Mouse (Mus musculus) heart, postnatal 36 days (tissue): ENCODE measurements around the gene Trim11. TPM values are rescaled to one million over a fixed set of nuclear protein-coding genes. Genes with fewer than 3 reads are reported as not detected.

Source experiments
- DNase-seq, 2 experiments: peaks; one replicate each; pipeline ENCODE4 v3.0.0; 2021 to 2022
- intact Hi-C: fragments of 180-260 bp; cut with DNase I; formaldehyde crosslinking; loops from one replicate; pipeline ENCODE4 v1.15.1; 2025
- total RNA-seq, 2 experiments: library from RNA; stranded (reverse); gene quantifications; 2 replicates each; pipeline ENCODE4 v1.2.3; 2021

Trim11 gene
- total RNA-seq, 2 experiments from 2014 or later: 14.5 TPM

DNA sequence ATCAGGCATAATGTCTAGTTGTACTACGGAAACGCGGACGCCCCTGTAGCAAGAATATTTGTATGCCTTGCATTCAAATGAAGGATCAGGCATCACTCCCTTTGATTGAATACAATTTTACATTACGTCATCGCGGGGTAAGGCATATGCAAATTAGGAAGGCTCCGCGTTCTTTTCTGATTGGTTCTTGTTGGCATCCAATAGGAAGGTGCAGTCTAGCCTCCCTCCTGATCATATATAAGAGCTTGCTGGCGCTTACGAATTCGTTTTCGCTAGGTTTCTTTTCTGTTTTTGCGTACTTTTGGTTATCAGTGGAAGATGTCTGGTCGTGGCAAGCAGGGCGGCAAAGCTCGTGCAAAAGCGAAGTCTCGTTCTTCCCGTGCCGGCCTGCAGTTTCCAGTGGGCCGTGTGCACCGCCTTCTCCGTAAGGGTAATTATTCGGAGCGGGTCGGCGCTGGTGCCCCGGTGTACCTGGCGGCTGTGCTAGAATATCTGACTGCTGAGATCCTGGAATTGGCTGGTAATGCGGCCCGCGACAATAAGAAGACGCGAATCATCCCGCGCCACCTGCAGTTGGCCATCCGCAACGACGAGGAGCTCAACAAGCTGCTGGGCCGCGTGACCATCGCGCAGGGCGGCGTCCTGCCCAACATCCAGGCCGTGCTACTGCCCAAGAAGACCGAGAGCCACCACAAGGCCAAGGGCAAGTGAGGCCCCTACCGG lies 23.3 kb upstream of the Trim11 start, which contains the start of the genes Hist3h2a and Trim17:
TSS of gene Hist3h2a (plus strand) at position 266 of the 723 bp plus-strand sequence.
TSS of gene Trim17 (plus strand) at position 266 of the 723 bp plus-strand sequence.
- intact Hi-C loops: loop anchor here (10.0 kb wide), 2 partner anchors 250 to 1460 kb away; partner anchors contain the start of genes 2310033P09Rik, Atpaf2, Gid4 and Mrpl55
- DNase-seq: peak; percentile 79 to 85

DNA sequence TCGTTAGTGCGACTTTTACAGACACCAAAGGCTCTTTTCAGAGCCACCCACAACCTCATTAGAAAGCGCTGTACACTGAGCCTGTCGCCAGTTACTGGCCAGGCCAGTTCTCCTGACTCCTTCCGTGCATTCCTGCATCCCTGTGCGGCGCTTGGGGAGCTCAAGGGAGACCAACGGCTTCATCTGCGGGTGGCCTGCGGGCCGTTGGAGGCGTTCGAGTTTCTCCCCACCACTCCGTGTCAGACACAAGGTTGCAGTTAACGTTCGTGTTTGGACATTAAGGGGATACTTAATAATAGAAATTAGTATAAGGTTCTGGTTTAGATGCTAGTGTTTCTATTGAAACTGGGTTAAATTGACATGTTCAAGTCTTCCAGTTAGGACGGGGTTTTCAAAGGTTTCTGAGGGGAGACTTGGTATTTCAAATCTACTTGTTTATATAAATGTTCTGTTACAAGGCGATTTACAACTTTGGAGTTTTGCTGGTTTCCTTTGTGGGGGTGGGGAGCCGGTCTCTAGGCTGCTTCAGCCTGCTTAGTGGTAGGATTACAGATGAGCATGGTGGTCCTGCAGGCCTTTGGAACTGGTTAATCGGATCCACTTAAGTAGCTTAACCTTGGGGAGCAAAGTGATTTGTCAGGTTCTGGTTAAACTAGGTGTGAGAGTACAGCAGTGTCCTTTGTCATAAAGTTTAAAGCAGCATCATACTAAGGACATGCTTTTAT lies 22.6 kb upstream of the Trim11 start:
- intact Hi-C loops: loop anchor here (10.0 kb wide), 2 partner anchors 249 to 1459 kb away; partner anchors contain the start of genes 2310033P09Rik, Atpaf2, Gid4 and Mrpl55
- DNase-seq: no peak

DNA sequence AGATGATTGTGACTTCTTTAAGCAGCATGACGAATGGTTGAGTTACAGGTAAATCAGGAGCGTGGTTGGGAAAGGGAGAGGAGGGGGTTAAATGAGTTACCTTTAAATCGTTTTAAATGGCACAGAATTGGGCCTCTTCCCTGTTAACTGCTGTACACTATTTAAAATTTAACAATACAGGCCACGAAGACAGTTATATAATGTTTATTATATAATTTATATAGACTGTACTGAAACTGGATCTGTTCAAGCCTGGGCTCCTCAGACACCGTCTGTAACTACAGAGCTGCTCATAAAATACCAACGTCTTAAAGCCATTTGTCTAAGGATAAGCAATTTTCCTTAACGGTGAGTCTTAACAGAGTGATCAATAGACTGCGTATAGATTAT lies 22.0 kb upstream of the Trim11 start:
- DNase-seq: no peak
- intact Hi-C loops: loop anchor here (2.0 to 10.0 kb wide), 3 partner anchors 23 to 1459 kb away; partner anchors contain the start of genes 2310033P09Rik, Atpaf2, Gid4 and Mrpl55

DNA sequence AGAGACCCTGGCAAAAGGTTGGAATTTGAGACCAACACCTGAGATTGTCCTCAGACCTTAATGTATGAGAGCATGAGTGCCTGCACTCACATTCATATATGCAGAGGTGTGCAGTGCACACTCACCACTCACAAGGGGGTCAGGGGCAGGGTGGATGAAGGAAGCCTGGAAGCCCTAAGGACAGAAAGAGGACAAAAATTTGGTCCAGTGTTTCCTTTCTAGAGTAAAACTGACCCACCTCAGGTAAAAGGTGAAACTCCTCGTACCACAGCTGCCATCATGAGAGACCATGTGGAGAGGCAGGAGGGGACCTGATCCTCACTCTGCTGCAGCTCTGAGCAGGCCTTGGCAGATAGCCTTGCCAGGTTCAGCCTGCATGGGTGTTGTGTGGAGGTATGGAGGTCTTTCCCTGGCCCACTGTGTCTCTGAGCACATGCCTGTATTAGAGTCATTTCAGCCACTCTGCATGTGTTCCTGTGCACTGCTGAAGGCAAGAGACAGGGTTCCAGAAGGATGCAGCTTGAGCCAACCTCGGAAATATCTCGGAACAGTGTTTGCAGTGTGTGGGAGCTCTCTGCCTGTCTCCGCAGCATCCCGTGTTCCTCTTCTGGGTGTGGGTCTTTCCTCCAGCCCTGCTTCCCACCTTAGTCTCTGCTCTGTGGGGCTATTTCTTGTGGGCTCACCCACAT lies 20.5 kb upstream of the Trim11 start:
- DNase-seq: no peak
- intact Hi-C loops: loop anchor here (2.0 to 10.0 kb wide), 3 partner anchors 21 to 1457 kb away; partner anchors contain the start of genes 2310033P09Rik, Atpaf2, Gid4 and Mrpl55

DNA sequence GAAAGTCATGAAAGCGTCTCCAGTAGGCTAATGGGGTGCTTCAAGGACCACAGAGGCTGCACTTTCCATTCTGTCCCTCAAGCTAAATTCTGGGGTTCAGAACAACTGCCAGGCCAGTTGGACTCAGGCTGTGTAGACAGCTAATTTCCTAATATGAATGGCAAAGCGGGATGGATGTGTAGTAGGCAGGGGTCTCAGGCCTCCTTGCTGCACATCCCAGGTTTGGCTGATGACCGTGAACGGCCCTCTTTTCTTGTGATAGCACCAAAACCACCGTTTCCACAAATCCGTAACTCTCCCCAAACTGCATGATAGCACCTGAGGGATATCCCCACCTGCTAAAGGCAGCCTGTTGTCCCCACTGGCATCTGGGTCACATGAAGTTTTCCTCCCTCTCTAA lies 19.4 kb upstream of the Trim11 start:
- intact Hi-C loops: loop anchor here (10.0 kb wide), 2 partner anchors 246 to 1456 kb away; partner anchors contain the start of genes 2310033P09Rik, Atpaf2, Gid4 and Mrpl55
- DNase-seq: no peak

DNA sequence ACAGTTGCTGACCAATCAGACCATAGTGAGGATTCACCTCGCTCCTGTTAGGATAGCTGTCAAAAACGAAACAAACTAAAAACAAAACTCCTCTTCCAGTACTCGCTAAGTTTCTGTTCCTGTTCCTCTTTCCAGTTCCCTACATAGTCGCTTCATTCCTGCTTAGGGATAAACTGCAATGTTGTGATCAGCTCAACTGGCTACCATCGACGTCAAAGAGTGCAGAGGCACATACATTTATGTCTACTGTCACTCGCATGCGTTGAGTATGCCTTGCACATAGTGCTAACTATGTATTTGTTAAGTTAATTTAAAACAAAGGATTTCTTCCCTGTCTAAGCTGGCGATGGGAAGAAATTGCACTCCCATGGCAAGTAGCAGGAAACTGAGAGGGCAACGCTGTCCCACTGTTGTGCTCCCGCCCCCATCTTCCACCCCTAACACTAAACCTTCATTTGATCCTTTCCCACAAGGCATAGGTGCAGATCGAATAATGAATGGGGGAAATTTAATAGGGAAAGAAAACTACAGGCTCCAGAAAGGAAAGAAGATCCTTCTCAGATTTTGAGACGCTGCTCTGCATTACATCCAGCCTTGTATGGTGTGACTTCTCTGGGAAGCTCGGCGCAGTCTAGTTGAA lies 18.6 kb upstream of the Trim11 start:
- DNase-seq: no peak
- intact Hi-C loops: loop anchor here (10.0 kb wide), 2 partner anchors 245 to 1455 kb away; partner anchors contain the start of genes 2310033P09Rik, Atpaf2, Gid4 and Mrpl55

DNA sequence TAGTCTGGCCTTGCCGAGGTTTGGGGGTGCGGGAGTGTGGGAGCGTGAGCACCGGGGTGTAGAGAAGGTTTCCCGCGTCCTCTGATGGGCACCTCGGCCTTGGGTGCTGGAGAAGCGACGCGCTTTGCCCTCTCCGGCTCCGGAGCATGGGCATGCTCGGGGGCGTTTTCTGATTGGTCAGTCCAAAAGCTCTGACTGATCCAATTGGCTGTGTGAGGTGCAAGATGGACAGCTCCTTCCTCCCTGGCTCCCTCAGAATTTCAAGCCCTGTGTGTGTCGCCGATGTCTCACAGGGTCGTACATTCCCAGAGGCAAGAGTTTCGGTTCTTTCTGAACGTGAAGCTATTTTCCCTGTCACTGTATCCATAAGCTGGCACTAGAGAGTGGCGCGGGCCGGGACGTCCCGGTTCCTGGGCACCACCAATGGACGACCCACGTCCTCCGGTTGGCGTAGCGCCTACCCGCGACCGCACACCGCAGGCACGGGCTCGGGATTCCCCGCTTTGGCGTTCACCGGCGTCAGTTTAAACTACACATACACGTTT lies 17.9 kb upstream of the Trim11 start:
- peak; percentile 64 to 79 for DNase-seq
- intact Hi-C loops: loop anchor here (10.0 kb wide), 2 partner anchors 245 to 1455 kb away; partner anchors contain the start of genes 2310033P09Rik, Atpaf2, Gid4 and Mrpl55

DNA sequence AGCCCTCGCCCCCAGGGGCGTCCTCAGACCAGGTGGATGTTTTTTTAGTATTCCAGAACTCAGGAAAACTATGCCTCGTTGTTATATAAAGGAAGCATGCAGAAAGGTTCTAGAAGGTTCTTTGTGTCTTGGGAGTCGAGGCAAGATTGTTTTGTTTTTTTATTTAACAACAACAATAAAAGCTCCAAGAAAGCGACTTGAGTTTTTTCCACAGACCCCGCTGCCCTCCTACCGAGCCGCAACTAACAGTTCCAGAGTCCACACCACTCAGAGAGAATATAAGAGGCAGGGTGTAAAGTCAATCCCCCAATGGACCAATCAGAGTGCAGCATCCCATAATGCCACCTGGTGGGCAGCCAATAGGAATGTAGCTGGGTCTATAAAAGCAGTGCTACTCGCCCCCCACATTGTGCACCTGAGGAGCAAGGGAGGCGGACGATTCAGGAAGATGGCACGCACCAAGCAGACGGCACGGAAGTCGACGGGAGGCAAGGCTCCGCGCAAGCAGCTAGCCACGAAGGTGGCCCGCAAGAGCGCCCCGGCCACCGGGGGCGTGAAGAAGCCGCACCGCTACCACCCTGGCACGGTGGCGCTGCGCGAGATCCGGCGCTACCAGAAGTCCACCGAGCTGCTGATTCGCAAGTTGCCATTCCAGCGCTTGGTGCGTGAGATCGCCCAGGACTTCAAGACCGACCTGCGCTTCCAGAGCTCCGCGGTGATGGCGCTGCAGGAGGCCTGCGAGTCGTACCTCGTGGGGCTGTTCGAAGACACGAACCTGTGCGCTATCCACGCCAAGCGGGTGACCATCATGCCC lies 16.3 kb upstream of the Trim11 start:
- intact Hi-C loops: no loop called here
- DNase-seq: no peak

DNA sequence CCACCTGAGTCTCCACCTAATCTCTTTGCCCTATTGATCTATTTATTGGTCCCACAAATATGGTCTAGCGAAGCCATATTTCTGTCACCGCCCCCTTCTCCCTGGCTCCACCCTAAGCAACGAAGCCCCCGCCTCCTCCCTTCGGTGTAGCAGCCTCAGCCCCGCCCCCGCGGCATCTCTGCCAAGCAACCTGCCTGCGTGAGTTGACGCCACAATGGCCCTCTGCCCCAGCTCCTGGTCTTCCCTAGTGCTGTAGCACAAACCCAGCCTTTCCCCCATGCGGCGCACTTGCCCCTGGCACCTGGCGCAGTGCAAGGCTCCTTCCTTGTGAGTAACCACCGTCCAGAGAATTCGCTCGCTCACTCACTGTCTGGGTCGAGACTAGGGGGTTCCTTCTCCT lies 14.3 kb upstream of the Trim11 start:
- DNase-seq: no peak
- intact Hi-C loops: no loop called here

DNA sequence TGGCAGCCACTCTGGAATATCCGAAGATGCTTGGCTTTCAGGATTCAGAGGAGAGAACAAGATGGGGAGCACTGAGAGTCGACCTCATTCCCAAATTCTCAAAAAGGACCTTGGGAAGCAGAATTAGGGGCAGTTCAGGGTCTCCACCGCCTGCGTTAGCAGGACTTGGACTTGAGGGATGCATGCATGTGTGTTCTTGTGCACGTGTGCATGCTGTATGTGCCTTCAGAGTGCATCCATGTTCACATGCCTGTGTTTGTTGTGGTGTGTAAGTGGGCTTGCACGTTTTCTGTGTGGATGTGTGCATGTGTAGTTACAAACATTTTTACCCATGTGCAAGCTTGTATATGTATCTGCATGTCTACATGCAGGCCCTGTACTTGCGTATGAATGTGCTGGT lies 13.7 kb upstream of the Trim11 start:
- intact Hi-C loops: no loop called here

DNA sequence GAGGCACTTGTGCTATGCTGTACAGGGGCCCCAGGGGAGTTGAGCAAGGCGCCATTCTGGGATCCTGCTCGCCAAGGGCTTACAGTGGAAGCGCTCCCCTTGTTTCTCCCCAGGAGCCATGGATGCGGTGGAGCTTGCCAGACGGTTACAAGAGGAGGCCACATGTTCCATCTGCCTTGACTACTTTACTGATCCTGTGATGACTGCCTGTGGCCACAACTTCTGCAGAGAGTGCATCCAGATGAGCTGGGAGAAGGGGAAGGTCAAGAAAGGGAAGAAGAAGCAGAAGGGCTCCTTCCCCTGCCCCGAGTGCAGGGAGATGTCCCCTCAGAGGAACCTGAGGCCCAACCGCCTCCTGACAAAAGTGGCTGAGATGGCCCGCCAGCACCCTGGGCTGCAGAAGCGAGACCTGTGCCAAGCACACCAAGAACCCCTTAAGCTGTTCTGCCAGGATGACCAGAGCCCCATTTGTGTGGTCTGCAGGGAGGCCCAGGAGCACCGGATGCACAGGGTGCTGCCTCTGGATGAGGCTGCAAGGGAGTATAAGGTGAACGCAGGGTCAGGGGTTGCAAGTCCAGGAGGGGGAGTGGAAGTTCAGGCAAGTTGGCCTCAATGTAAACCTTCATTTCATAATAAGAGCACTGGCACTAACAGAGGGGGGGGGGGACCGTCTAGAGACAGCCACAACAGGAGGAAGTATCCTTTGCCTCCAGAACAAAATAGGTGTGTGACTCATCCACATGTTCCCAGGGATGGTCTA lies 12.7 kb upstream of the Trim11 start:
- DNase-seq: no peak
- intact Hi-C loops: loop anchor here (5.0 kb wide), 1 partner anchor 47 kb away; no protein-coding TSS in a partner anchor

More for the DNA sequence above, 13.7 kb upstream of the Trim11 start:
- DNase-seq: no peak

DNA sequence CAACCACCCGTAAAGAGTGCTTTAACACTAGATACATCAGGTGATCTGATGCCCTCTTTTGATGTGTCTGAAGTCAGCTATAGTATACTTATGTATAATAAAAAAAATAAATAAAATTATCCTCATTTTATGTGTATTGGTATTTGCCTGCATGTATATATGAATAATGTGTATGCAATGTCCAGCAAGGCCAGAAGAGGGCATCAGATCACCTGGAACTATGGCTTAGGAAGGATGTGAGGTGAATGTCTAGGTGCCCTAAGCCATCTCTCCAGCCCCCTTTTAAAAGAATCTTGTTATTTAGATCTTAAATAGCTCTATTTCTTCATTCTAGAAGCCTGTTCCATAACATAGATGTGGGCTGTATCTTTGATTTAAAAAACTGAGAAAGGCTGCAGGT lies 10.5 kb upstream of the Trim11 start:
- intact Hi-C loops: loop anchor here (5.0 kb wide), 1 partner anchor 45 kb away; no protein-coding TSS in a partner anchor
- no peak for DNase-seq

DNA sequence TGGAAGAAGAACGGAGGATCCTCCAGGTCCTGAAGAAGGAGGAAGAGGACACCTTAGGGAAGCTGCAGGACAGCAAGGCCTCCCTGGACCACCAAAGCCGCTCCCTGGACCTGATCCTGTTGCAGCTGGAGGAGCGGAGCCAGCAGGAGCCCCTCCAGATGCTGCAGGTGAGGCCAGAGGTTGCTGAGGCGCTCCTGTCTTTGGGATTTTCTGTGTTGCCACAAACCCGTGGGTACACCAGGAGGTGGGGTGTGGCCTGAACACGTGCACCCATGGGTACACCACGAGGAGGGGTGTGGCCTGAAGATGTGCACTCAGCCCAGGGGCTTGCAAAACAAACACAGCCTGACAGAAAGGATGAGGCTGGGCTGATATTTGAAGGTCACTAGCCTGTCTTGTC lies 9.3 kb upstream of the Trim11 start:
- no peak for DNase-seq
- intact Hi-C loops: loop anchor here (5.0 kb wide), 1 partner anchor 44 kb away; no protein-coding TSS in a partner anchor

DNA sequence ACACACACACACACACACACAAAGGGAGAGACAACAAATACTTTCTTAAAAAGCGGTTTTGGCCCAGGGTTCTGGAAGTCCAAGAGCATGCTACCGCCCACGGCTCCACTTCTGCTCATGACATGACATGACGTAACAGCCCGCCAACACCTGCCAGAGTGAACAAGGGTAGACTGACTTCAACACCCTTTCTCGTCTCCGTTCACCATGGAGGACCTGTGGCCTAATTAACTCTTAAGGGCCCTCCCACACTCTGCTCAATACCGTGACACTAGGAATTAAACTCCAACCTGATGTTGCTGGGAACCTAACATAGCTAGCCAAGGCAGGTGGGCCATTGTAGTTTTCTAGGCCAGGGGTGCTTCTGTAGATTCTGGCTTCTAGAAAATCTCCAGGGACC lies 8.9 kb upstream of the Trim11 start:
- intact Hi-C loops: loop anchor here (5.0 kb wide), 1 partner anchor 43 kb away; no protein-coding TSS in a partner anchor
- DNase-seq: no peak

DNA sequence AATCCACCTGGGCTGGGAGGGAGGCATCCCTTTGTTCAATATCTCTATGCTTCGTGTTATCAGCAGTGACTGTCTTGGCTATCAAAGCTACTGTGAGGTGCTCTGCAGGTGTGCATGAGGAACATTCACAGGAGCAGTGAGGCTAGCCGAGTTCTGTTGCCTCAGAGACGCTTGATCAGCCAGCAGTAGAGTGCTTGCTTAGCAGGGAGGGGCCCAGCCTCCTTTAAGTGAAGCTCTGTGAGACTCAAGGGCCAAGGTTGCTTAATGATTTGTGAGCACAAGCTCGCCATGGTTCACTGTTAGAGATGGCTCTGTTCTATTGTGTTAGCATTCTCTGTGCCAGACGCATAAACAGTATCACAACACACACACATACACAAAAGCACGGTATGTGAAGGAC lies 8.2 kb upstream of the Trim11 start:
- intact Hi-C loops: loop anchor here (5.0 kb wide), 1 partner anchor 43 kb away; no protein-coding TSS in a partner anchor
- no peak for DNase-seq

DNA sequence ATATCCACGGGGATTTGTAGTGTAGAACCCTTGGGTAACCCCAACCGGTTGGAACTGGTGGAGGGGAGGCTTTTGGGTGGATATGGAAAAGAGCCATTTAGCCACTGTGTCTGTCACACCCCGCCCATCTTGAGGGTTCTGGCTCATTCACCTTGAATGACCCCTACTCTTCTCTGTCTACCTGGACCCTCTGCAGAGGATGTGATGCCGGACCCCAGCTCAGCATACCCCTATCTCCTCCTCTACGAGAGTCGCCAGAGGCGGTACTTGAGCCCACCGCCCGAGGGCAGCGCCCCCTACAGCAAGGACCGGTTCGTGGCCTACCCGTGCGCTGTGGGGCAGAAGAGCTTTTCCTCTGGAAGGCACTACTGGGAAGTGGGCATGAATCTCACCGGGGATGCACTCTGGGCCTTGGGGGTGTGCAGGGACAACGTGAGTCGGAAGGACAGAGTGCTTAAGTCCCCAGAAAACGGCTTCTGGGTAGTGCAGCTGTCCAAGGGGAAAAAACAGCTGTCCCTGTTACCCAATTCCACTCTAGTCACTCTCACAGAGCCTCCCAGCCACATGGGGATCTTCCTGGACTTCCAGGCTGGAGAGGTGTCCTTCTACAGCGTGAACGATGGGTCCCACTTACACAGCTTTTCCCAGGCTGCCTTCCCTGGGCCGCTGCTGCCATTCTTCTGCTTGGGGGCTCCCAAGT lies 6.9 kb upstream of the Trim11 start:
- DNase-seq: no peak
- intact Hi-C loops: no loop called here

DNA sequence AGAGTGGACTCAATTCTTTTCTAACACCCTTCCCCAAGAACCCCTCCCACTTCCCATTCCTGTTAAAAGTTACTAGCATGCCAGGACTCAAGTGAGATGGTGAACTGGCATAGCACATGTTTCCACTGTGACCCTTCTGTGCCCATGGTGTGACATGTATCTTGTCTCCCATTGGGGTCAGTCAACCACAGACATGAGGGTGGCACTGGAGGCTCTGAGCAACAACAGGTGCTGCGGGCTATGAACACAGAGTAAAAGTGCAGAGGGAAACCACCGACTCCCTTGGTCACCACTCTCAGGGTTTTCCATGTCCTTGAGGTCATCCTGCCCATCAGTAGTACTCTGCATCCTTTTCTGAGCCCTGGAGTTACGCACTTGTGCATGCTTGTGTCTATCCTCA lies 6.1 kb upstream of the Trim11 start:
- no peak for DNase-seq
- intact Hi-C loops: no loop called here
